Mouse (Mus musculus) left cerebral cortex, postnatal 10 days (tissue): Measurements from ENCODE around the gene C1qtnf3. TPM values are rescaled to one million over a fixed set of nuclear protein-coding genes. Genes with fewer than 3 reads are reported as not detected.
"Not testable (repeated sequence)": the region's sequence is repeated elsewhere in the genome, so short reads cannot be mapped to it uniquely, and the experiment has no call there.

ENCODE experiments used
- DNase-seq, 2 experiments: peaks; one replicate each; pipeline ENCODE4 v3.0.0; 2021 to 2022; ENCODE audit warnings: low spot score in 2 of 2, mixed read lengths in 1 of 2; ENCODE audit errors: extremely low spot score in 1 of 2
- intact Hi-C: fragments of 180-260 bp; cut with DNase I; formaldehyde crosslinking; loops from one replicate; pipeline ENCODE4 v1.15.1; 2025
- total RNA-seq, 2 experiments: library from RNA; stranded (reverse); gene quantifications; 2 replicates each; pipeline ENCODE4 v1.2.3; 2021

Gene C1qtnf3
- total RNA-seq, 2 experiments from 2014 or later: 0.15 TPM; not detected in 1

DNA sequence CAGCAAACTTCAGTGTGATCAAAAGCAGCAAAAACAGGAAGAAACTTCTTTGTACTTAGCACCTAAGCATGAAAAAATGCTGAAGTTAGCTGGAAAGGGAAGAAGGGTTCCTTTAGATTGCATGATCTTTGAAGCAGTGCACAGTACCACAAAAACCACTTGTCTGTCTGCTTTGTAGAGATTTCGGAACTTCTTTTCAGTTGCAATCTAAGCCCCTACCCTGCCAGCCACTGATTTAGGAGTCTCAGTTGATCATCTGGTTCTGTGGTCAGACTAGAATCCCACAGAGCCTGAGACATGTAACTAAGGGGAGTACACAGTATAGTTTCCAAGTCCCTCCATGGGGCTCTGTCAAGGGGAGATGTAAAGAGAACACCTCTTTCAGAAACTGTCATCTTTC, 1.3 kb downstream of the C1qtnf3 start:
- DNase-seq: no peak
- intact Hi-C loops: no loop called here

DNA sequence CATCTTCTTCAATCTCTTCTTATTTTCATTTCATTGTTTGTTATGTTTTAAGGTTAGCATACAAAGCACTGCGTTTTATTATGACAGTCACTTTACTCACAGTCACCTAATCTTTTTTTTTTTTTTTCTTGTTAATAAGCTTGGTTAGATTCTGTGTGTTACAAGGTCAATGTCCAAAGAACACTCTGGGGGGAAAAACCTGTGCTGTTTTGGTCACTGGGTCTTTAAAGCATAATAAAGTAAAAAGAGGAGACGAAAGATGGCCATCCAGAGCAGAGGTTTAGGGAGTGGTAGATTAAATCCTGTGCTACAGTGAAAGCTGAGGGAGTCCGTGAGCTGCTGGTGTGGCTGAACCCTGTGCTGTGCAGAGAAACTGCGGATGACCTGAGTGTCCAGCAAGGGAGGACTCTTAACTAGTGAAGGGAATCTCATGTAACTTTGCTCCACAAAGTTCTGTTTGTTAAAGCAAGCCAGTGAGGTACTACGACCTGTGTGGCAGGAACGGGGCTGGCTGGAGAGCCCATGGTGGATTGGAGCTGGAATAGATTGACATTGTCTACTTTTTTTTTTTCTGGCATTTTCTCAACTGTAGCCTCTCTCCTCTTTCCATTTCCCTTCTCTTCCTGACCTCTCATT, 2.4 kb downstream of the C1qtnf3 start:
- intact Hi-C loops: no loop called here

DNA sequence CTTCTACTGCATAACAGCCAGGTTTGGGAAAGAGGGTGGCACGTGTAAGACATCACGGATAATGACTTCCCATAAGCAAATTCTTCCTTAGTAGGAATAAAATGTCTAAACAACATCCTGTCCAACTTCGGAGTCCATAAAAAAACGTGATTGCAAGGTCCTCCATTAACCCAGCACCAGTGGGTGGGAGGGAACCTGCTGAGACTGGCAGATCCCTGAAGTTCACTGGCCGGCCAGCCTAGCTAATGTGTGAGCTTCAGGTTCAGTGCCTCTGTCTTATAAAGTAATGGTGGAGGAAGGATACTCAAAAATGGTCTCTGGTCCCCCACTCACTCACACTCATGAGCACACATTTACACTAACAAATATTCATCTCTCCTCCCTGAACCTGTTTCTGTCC, 3.0 kb downstream of the C1qtnf3 start:
- intact Hi-C loops: no loop called here
- DNase-seq: no peak

More for the DNA sequence above, 2.4 kb downstream of the C1qtnf3 start:
- DNase-seq: no peak

DNA sequence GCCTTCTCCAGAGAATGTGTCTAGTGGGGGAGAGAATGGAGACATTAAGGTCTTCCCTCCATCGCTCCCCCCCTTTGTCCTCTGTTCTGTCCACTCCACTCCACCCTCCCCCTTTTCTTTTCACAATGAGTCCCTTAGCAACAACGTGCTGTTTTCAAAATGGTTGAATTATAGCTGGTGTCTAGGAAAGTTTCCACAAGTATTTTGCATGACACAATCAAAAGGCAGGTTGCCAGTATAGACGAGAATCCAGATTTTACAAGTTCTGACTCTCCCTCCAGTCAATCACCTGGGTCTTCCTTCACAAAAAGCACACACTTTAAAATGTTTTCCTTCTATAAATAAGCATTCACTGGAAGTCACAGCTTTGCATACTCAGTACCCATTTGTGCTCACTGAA, 4.6 kb downstream of the C1qtnf3 start:
- intact Hi-C loops: no loop called here
- no peak for DNase-seq

DNA sequence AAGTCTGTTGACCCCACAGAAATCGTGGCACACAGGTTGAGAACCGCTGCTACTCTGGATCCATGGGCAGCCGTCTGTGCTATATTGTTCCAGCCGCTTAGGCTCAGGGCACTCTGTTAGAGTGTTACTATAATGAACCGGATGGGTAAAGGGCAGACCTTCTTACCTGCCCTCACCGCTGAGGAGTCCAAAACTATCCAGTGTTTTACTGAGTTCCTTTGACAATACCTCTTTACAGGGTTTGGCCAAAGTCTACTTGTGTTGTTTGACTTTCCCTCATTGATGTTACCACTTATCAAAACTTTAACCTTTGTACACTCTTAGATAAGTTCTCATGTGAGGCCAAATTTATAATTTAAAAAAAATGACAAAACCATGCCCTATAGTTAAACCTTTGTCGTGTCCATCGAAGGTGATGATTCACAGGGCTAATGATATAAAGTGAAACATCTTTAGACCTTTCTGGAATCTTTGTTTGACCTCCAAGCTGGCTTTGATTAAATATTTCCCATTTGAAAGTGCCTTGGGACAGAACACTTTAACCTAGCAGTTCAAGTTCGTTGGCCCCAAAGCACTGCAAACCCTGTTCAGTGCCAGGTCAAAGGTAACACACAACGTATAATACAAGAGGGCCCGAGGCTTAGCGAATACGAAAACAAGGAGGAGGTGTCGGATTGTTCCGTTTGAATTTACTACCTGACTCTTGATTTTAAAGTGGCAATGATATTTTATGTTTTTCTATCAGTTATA, 7.3 kb downstream of the C1qtnf3 start:
- DNase-seq: no peak

DNA sequence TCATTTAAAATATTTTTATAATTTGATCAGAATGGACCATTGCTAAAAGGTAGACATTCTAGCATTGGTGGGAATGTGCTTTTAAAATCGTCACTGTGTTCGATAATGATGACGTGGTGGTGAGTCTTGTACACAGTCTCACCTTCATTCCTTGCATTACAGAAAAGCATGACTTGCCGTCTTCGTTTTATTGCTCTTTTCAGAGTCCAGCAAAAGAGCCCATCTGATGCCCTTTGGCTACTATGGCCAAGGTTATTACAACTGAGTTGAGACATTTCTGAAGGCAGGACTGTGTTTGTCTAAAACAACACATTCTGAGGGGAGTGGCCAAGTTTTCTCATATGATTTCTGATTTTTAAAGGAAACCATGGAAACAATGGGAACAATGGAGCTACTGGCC, 8.1 kb downstream of the C1qtnf3 start:
- intact Hi-C loops: no loop called here
- no peak for DNase-seq

More for the DNA sequence above, 7.3 kb downstream of the C1qtnf3 start:
- intact Hi-C loops: no loop called here

DNA sequence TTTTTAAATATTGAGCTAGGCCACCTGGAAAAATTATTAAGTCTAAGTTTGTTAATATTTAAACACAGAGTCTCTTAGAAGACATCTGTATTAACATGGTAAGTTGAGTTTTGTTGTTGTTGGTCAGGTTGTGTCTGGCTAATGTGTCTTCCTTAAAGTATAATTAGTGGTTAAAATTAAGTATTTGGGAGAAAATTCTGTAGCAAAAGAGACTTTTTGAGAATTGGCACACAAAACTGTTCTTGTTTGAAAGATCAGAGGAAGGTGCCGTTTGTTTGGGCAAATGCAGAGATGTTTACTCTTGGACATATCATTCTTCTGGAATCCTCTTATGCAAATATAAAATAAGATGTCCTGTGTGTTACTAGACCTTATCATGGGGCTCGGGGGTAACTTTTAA, 10.5 kb downstream of the C1qtnf3 start:
- DNase-seq: no peak
- intact Hi-C loops: no loop called here

DNA sequence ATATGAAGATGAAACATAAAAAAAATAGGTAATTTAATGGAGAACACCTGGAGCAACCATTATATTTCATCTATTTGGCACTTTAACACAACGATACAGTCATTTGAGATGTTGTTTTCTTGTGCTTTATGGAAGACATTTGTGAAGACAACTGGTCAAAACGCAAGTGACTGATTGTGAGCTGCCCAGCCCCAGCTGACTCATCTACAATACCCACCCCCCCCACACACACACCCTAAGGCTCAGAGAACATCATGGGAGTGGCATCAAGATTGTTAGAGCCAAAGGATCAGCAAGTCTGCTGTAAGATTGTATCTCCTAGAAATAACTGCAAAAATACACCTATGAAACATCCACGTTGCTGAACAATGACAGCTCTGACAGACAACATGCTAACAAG, 17.3 kb downstream of the C1qtnf3 start:
- intact Hi-C loops: no loop called here
- DNase-seq: no peak

DNA sequence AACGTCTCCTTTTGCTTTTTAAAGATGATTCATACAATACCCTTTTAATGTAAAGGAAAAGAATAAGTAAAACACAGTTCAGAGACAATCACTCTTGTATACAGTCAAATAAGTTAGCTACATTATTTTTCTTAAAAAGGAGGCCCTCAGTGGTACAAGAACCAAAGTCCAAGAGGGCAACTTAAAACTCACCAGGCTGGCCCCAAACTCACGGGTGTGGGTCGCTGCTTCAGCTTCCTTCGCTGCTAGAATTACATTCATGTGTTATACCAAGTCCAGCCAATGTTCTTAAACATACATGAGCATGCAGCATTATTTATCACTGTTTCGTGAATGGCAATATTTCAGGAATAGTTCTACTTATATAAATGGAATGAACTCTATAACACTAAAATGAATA, 18.6 kb downstream of the C1qtnf3 start:
- intact Hi-C loops: no loop called here
- no peak for DNase-seq

DNA sequence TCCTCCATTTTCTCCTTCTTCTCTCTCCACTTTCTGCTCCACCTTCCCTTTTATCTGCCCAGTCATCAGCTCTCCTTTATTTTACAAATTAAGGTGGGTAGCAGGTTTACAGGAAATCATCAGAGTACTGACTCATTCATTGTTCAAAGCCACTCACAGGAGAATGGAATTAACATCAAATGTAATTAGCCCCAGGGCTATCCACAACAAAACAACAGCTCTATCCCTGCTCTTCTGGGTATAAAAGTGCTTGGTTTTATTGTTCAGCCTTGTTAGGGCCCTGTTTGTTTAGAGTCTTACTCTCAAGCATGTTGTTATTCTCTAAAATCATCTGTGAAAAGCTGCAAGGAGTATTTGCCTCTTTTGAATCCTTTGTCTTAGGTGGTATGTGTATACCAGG, 25.0 kb downstream of the C1qtnf3 start:
- DNase-seq: no peak
- intact Hi-C loops: no loop called here

DNA sequence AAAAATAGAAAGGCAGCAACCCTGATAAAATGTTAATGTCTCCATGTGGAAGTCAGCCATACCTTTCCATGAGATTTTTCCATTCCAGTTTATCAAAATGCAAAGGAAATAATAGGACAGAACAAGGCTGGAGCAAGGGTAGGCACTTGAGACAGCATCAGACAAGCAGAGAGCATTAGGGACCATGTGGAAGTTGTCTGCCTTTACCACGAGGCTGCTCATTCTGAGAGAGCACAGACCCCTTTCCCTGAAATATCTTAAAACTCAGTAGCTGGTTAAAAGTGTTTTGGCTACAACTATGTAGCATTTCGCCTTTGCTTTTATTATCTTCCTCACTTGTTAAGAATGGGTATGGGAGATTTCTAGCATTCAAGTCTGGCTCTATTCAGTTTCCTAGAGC, 28.6 kb downstream of the C1qtnf3 start:
- intact Hi-C loops: loop anchor here (5.0 kb wide), 1 partner anchor 58 kb away; no protein-coding TSS in a partner anchor

DNA sequence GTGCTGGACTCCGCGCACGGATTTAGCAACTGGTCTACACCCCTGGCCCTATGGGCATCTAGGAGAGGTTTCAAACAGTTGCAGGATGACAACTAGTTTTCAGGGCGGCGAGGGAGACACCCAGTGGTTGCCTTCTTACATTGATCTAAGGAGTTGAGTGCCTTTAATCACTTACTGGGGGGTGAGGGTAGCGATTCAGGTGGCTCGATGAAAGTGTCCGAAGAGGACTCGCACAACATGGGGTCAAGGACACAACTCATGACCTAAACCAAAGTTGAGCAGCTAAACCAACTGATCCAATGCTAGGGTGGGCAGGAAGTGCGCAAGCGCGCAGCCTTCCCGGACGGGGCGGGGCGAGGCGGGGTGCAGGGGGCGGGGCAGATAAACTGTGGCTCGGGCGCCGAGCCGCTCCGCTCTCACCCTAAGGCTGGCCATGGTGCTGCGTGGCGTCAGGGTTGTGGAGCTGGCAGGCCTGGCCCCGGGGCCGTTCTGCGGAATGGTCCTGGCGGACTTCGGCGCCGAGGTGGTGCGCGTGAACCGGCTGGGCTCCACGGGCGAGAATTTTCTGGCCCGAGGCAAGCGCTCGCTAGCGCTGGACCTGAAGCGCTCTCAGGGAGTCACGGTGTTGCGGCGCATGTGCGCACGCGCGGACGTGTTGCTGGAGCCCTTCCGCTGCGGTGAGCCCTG, 29.4 kb downstream of the C1qtnf3 start, which contains the start of gene Amacr:
Gene Amacr, plus strand, starts transcription at position 380 of the 687 bp plus-strand sequence.
- DNase-seq: peak; percentile 79 to 92
- intact Hi-C loops: loop anchor here (5.0 kb wide), 1 partner anchor 59 kb away; no protein-coding TSS in a partner anchor

More for the DNA sequence above, 28.6 kb downstream of the C1qtnf3 start:
- no peak for DNase-seq

DNA sequence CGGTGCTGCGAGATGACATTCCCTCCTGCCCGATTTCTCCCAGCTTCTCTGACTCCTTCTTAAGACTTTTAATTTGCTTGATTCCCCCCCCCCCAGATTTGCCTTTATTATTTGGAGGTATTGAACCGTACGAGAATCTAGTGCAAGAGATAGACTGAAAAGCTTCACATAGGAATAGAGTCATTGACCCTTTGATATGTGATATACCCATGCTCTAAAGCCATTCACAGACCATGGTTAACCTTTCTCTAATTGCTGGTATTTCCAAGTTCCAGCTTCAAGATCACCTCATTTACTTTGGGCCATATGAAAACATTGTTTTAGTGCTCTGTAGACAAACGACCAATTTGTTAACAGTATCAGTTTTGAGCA, 29.9 kb downstream of the C1qtnf3 start:
- intact Hi-C loops: loop anchor here (5.0 kb wide), 1 partner anchor 60 kb away; no protein-coding TSS in a partner anchor
- DNase-seq: no peak

DNA sequence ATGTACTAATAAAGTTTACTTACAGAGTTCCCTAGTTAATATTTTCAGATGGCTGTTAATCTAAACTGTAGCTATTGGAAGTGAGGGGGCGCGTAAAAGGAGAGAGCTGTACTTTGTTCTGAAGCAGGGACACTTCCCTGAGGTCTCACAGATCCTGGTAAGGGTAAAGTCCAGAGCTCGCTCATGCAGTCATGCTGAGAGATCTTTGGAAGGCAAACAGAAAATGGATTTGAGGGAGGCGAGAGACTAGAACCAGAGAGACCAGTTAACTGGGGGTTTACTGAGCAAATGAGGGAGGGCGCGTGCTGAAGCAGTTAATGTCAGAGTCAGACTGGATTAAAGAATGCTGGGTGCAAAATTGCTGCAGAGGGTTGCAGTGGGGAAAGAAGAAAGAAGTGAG, 33.6 kb downstream of the C1qtnf3 start:
- intact Hi-C loops: no loop called here
- DNase-seq: no peak

DNA sequence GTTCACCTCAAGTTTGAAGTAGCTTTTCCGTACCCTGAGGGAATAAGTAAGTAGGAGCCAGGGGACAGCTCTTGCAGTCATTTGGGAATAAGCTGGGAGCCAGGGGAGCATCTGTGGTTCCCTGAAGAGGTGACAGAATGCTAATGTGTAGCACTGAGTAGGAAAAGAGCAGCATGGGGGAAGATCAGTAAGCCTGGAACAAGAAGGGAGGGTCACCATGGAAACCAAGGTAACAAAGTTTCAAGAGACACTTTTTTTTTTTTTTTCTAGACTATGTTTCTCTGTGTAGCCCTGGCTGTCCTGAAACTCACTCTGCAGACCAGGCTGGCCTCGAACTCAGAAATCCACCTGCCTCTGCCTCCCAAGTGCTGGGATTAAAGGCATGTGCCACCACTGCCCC, 34.3 kb downstream of the C1qtnf3 start:
- DNase-seq, intact Hi-C loops: not testable (repeated sequence)

DNA sequence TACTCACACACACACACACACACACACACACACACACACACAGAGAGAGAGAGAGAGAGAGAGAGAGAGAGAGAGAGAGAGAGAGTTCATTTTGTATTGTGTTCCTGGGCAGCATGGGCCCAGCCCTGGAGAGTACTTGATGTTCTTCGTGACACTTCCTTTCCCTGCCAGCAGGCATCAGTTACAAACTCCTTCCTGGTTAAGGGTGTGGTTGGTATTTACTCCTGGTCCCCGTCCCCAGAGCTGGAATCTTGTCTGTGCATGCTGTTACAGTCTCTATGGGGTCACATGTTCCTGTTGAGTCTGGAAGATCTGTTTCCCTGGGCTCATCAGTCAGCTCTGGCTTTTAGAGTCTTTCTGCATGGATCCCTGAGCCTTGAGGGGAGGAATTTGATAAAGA, 38.3 kb downstream of the C1qtnf3 start:
- intact Hi-C loops: no loop called here
- DNase-seq: no peak

DNA sequence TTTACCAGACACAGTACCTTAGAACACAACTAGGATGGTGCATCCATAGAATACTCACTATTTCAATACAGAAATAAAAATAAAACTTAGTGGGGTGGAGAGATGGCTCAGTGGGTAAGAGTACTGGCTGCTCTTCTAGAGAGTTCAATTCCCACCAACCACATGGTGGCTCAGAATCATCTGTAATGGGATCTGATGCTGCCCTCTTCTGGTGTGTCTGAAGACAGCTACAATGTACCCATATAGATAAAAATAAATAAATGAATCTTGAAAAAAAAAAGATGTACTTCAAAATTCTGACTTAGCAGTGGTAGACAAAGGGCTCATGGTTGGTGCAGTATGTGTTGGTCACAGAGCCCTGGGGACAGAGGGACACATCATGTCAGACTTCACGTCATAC, 39.4 kb downstream of the C1qtnf3 start:
- DNase-seq: no peak
- intact Hi-C loops: no loop called here

DNA sequence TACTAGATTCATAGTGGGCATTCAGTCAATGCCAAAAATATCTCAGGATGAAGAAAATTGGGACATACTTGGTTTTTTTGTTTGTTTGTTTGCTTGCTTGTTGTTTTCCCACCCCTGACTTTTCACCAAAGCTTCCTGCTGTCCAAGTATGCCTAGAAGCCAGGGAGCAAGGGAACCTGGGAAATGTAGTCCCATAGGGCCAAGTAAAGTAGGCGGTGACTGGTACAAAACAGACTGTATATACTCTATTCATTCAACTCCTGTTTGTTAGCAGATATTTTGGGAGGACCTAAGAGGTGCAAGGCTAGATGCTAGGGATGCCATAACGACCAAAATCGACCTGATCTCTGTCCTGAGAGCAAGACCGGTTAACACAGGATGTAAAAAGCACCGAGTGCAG, 47.7 kb downstream of the C1qtnf3 start:
- DNase-seq: no peak
- intact Hi-C loops: no loop called here

DNA sequence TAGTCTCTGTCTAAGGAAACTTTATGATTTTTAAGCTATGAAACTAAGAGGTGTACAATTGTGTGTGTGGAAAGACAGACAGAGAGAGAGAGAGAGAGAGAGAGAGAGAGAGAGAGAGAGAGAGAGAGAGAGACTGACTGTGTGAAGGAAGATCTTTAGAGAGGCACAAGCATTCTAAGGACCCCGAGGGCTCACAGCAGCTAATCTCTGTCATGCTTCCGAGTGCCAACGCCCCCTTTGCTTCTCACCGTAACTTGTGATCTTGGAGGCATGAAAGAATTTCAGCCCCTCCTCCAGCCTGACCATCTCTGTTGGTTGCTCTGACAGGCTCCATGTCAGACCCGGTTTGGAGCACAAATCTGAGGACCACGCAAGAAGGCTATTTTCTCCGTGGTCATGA, 48.3 kb downstream of the C1qtnf3 start, which contains the start of gene Slc45a2:
Gene Slc45a2, plus strand, starts transcription at position 301 of the 400 bp plus-strand sequence.
- DNase-seq: no peak
- intact Hi-C loops: no loop called here

DNA sequence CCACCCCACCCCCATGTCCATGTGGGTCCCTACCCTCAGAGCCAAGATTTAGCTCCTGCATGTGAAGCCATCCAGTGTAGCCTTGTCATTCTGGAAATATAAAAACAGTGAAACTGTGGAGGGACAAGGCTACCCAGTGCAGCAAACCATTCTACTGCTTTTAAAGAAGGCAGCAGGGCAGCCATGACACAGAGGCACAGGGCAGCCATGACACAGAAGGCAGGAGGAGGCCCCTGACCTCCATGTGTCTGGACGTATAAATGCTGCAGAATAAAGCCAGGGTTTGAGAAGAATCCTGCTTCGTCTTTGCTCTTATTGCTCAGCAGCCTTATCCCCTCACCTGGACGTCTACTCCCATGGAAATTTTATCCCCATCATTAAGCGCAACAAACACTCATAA, 51.7 kb downstream of the C1qtnf3 start:
- intact Hi-C loops: no loop called here
- no peak for DNase-seq
